Mouse (Mus musculus) B cell, adult 2 months (primary cell): ENCODE results near the gene Carmil2.

Experiments used
- DNase-seq, 2 experiments: peaks; one replicate each; pipeline ENCODE4 v3.0.0; 2022

The Carmil2 gene

GRCm38 (mm10) chr8:105697196-105697780 lies 11.2 kb downstream of the Carmil2 start:
- no peak for DNase-seq

GRCm38 (mm10) chr8:105698734-105699133 lies 12.7 kb downstream of the Carmil2 start:
- DNase-seq: no peak

- DNase-seq: no peak
These were observed 13.6 kb downstream of the Carmil2 start for GRCm38 (mm10) chr8:105699488-105700215.

GRCm38 (mm10) chr8:105700566-105700965 lies 14.5 kb downstream of the Carmil2 start:
- DNase-seq: peak; percentile 81 to 82

GRCm38 (mm10) chr8:105700966-105701824 lies 15.1 kb downstream of the Carmil2 start, which contains the start of the genes Acd and Pard6a:
Gene Acd, minus strand, starts transcription at chr8:105701102.
Gene Pard6a, plus strand, starts transcription at chr8:105701148.
- peak; percentile 97 to 98 for DNase-seq

- DNase-seq: no peak
These were observed 15.9 kb downstream of the Carmil2 start for GRCm38 (mm10) chr8:105702001-105702401.

GRCm38 (mm10) chr8:105702731-105703415 lies 16.8 kb downstream of the Carmil2 start:
- no peak for DNase-seq

GRCm38 (mm10) chr8:105704146-105704812 lies 18.2 kb downstream of the Carmil2 start:
- DNase-seq: no peak

GRCm38 (mm10) chr8:105704955-105705354 lies 18.9 kb downstream of the Carmil2 start:
- no peak for DNase-seq

GRCm38 (mm10) chr8:105706426-105706825 lies 20.4 kb downstream of the Carmil2 start:
- DNase-seq: no peak

- peak; percentile 84 to 87 for DNase-seq
These were observed 21.7 kb downstream of the Carmil2 start, which contains the start of the genes 4933405L10Rik and Enkd1 for GRCm38 (mm10) chr8:105707498-105708403. Gene 4933405L10Rik, plus strand, starts transcription at chr8:105707655. Gene Enkd1, minus strand, starts transcription at chr8:105708210.

- DNase-seq: no peak
These were observed 22.6 kb downstream of the Carmil2 start for GRCm38 (mm10) chr8:105708675-105709074.

- DNase-seq: no peak
These were observed 23.2 kb downstream of the Carmil2 start for GRCm38 (mm10) chr8:105709317-105709716.

- no peak for DNase-seq
These were observed 26.2 kb downstream of the Carmil2 start for GRCm38 (mm10) chr8:105712286-105712685.

- peak; percentile 94 to 95 for DNase-seq
These were observed 28.1 kb downstream of the Carmil2 start for GRCm38 (mm10) chr8:105714139-105714538.

GRCm38 (mm10) chr8:105715042-105715441 lies 29.0 kb downstream of the Carmil2 start:
- no peak for DNase-seq

- no peak for DNase-seq
These were observed 30.4 kb downstream of the Carmil2 start for GRCm38 (mm10) chr8:105716302-105716945.

GRCm38 (mm10) chr8:105719637-105720036 lies 33.6 kb downstream of the Carmil2 start:
- no peak for DNase-seq

GRCm38 (mm10) chr8:105722861-105723260 lies 36.8 kb downstream of the Carmil2 start:
- no peak for DNase-seq

GRCm38 (mm10) chr8:105725726-105726125 lies 39.7 kb downstream of the Carmil2 start:
- no peak for DNase-seq
